Mouse (Mus musculus): ENCODE data around the gene Smoc1. TPM values are rescaled to one million over a fixed set of nuclear protein-coding genes. Genes with fewer than 3 reads are reported as not detected.

Gene Smoc1
- polyA plus RNA-seq, 1 experiment from 2014 or later, result 7.7 TPM

GRCm38 (mm10) chr12:81166615-81167014 lies 140.0 kb downstream of the Smoc1 start:
- Histone ChIP-seq H3K27ac (no peak overlapping the region), H3K4me1 (peaks cover 8% of the 10 kb centered on the region), H3K36me3 (no peaks in the 10 kb centered on the region), H3K9ac (no peak overlapping the region), H3K4me2 (replicated peaks) (no peak overlapping the region), H3K9me3 (no peaks in the 10 kb centered on the region), H3K4me3 (no peak overlapping the region), H3K27me3 (peaks cover 8% of the 10 kb centered on the region)
- no peak for ATAC-seq (ENCODE audit: low FRiP score, low read depth)
- 57% methylated on average over 8 of the region's 8 CpGs for WGBS

- WGBS, result 51% methylated on average over 9 of the region's 9 CpGs
- H3K27ac ChIP-seq, result no peak overlapping the region
Observed at GRCm38 (mm10) chr12:81167142-81167541, 140.5 kb downstream of the Smoc1 start.

GRCm38 (mm10) chr12:81168031-81168430 lies 141.4 kb downstream of the Smoc1 start:
- no peak for ATAC-seq (ENCODE audit: low FRiP score, low read depth)
- 96% methylated on average over 7 of the region's 7 CpGs for WGBS
- Histone ChIP-seq H3K4me2 (replicated peaks) (no peak overlapping the region), H3K27me3 (peaks cover 8% of the 10 kb centered on the region), H3K9me3 (no peaks in the 10 kb centered on the region), H3K27ac (no peak overlapping the region), H3K4me3 (no peak overlapping the region), H3K36me3 (no peaks in the 10 kb centered on the region), H3K4me1 (peaks cover 8% of the 10 kb centered on the region), H3K9ac (no peak overlapping the region)

More at GRCm38 (mm10) chr12:81167142-81167541, 140.5 kb downstream of the Smoc1 start:
- Histone ChIP-seq H3K27me3 (peaks cover 8% of the 10 kb centered on the region), H3K9ac (no peak overlapping the region), H3K4me2 (replicated peaks) (no peak overlapping the region), H3K9me3 (no peaks in the 10 kb centered on the region), H3K36me3 (no peaks in the 10 kb centered on the region), H3K4me1 (peaks cover 8% of the 10 kb centered on the region), H3K4me3 (no peak overlapping the region)
- no peak for ATAC-seq (ENCODE audit: low FRiP score, low read depth)

GRCm38 (mm10) chr12:81168494-81168893 lies 141.9 kb downstream of the Smoc1 start:
- Histone ChIP-seq H3K9me3 (no peaks in the 10 kb centered on the region), H3K4me2 (replicated peaks) (no peak overlapping the region), H3K4me3 (no peak overlapping the region), H3K9ac (no peak overlapping the region), H3K27me3 (peaks cover 8% of the 10 kb centered on the region), H3K4me1 (peaks cover 8% of the 10 kb centered on the region), H3K36me3 (no peaks in the 10 kb centered on the region), H3K27ac (no peak overlapping the region)
- 70% methylated on average over 2 of the region's 2 CpGs for WGBS
- ATAC-seq (ENCODE audit: low FRiP score, low read depth), result no peak

GRCm38 (mm10) chr12:81170076-81170475 lies 143.5 kb downstream of the Smoc1 start:
- H3K4me2 ChIP-seq (replicated peaks), result no peak overlapping the region
- H3K36me3 ChIP-seq, result no peaks in the 10 kb centered on the region
- H3K9ac ChIP-seq, result no peak overlapping the region
- H3K4me3 ChIP-seq, result no peak overlapping the region
- H3K4me1 ChIP-seq, result peaks cover 8% of the 10 kb centered on the region
- WGBS, result 75% methylated on average over 2 of the region's 2 CpGs
- H3K27me3 ChIP-seq, result peaks cover 8% of the 10 kb centered on the region
- no peak for ATAC-seq (ENCODE audit: low FRiP score, low read depth)
- H3K27ac ChIP-seq, result no peak overlapping the region
- no peaks in the 10 kb centered on the region for H3K9me3 ChIP-seq

- H3K27me3 ChIP-seq, result no peaks in the 10 kb centered on the region; the same call in 1 of the 2 replicates
- WGBS, result 88% methylated on average over 3 of the region's 3 CpGs
- no peak for ATAC-seq (ENCODE audit: low FRiP score, low read depth)
- H3K9ac ChIP-seq, result no peak overlapping the region
- H3K4me3 ChIP-seq, result no peak overlapping the region
- H3K9me3 ChIP-seq, result no peaks in the 10 kb centered on the region
- no peaks in the 10 kb centered on the region for H3K4me1 ChIP-seq
- no peak overlapping the region for H3K27ac ChIP-seq
- no peak overlapping the region for H3K4me2 ChIP-seq (replicated peaks)
- H3K36me3 ChIP-seq, result no peaks in the 10 kb centered on the region
Observed at GRCm38 (mm10) chr12:81173011-81173410, 146.4 kb downstream of the Smoc1 start.

- Histone ChIP-seq H3K27ac (no peak overlapping the region), H3K36me3 (no peaks in the 10 kb centered on the region), H3K9me3 (no peaks in the 10 kb centered on the region), H3K4me1 (no peaks in the 10 kb centered on the region), H3K4me2 (replicated peaks) (no peak overlapping the region), H3K27me3 (no peaks in the 10 kb centered on the region), H3K4me3 (no peak overlapping the region), H3K9ac (no peak overlapping the region)
- 91% methylated on average over 4 of the region's 4 CpGs for WGBS
- ATAC-seq (ENCODE audit: low FRiP score, low read depth), result no peak
Observed at GRCm38 (mm10) chr12:81173893-81174292, 147.3 kb downstream of the Smoc1 start.

- Histone ChIP-seq H3K27me3 (no peaks in the 10 kb centered on the region), H3K9ac (no peak overlapping the region), H3K4me2 (replicated peaks) (no peak overlapping the region), H3K4me3 (no peak overlapping the region), H3K9me3 (no peaks in the 10 kb centered on the region), H3K4me1 (no peaks in the 10 kb centered on the region), H3K36me3 (no peaks in the 10 kb centered on the region), H3K27ac (no peak overlapping the region)
- 46% methylated on average over 9 of the region's 9 CpGs for WGBS
- ATAC-seq (ENCODE audit: low FRiP score, low read depth), result no peak
Observed at GRCm38 (mm10) chr12:81175252-81175651, 148.6 kb downstream of the Smoc1 start.

GRCm38 (mm10) chr12:81182073-81182472 lies 155.5 kb downstream of the Smoc1 start:
- Histone ChIP-seq H3K27me3 (no peaks in the 10 kb centered on the region), H3K9ac (no peak overlapping the region), H3K27ac (no peak overlapping the region), H3K36me3 (no peaks in the 10 kb centered on the region), H3K4me1 (no peaks in the 10 kb centered on the region), H3K4me3 (no peak overlapping the region), H3K9me3 (no peaks in the 10 kb centered on the region), H3K4me2 (replicated peaks) (no peak overlapping the region)
- peak; percentile 59; the same call in 1 of the 2 replicates for ATAC-seq (ENCODE audit: low FRiP score, low read depth)
- WGBS, result 54% methylated on average over 3 of the region's 3 CpGs

GRCm38 (mm10) chr12:81184967-81185366 lies 158.4 kb downstream of the Smoc1 start:
- Histone ChIP-seq H3K27ac (no peak overlapping the region), H3K4me3 (no peak overlapping the region), H3K9ac (no peak overlapping the region), H3K27me3 (no peaks in the 10 kb centered on the region), H3K9me3 (no peaks in the 10 kb centered on the region), H3K4me1 (no peaks in the 10 kb centered on the region), H3K36me3 (no peaks in the 10 kb centered on the region), H3K4me2 (replicated peaks) (no peak overlapping the region)
- no peak for ATAC-seq (ENCODE audit: low FRiP score, low read depth)
- WGBS, result 81% methylated on average over 2 of the region's 2 CpGs

GRCm38 (mm10) chr12:81186081-81186480 lies 159.5 kb downstream of the Smoc1 start:
- Histone ChIP-seq H3K4me2 (replicated peaks) (no peak overlapping the region), H3K27ac (no peak overlapping the region), H3K36me3 (no peaks in the 10 kb centered on the region), H3K9ac (no peak overlapping the region), H3K4me1 (no peaks in the 10 kb centered on the region), H3K4me3 (no peak overlapping the region), H3K9me3 (no peaks in the 10 kb centered on the region), H3K27me3 (no peaks in the 10 kb centered on the region)
- WGBS, result 88% methylated on average over 4 of the region's 4 CpGs
- ATAC-seq (ENCODE audit: low FRiP score, low read depth), result no peak

GRCm38 (mm10) chr12:81186668-81187067 lies 160.1 kb downstream of the Smoc1 start:
- Histone ChIP-seq H3K9me3 (no peaks in the 10 kb centered on the region), H3K27me3 (no peaks in the 10 kb centered on the region), H3K4me2 (replicated peaks) (no peak overlapping the region), H3K4me3 (no peak overlapping the region), H3K36me3 (no peaks in the 10 kb centered on the region), H3K4me1 (no peaks in the 10 kb centered on the region), H3K27ac (no peak overlapping the region), H3K9ac (no peak overlapping the region)
- WGBS, result 85% methylated on average over 3 of the region's 3 CpGs
- ATAC-seq (ENCODE audit: low FRiP score, low read depth), result no peak

- no peak overlapping the region for H3K4me3 ChIP-seq
- no peaks in the 10 kb centered on the region for H3K27me3 ChIP-seq
- no peaks in the 10 kb centered on the region for H3K36me3 ChIP-seq
- H3K9me3 ChIP-seq, result no peaks in the 10 kb centered on the region
- no peak overlapping the region for H3K9ac ChIP-seq
- no peaks in the 10 kb centered on the region for H3K4me1 ChIP-seq
- H3K4me2 ChIP-seq (replicated peaks), result no peak overlapping the region
- 80% methylated on average over 3 of the region's 3 CpGs for whole genome bisulfite sequencing
- no peak overlapping the region for H3K27ac ChIP-seq
- ATAC-seq (ENCODE audit: low FRiP score, low read depth), result no peak
Observed at GRCm38 (mm10) chr12:81188423-81188822, 161.8 kb downstream of the Smoc1 start.

Data from limb, embryonic 13.5 days (tissue).